Mouse (Mus musculus) gastrocnemius, postnatal 10 days (tissue): ENCODE measurements around the gene Ppp1r11. TPM values are rescaled to one million over a fixed set of nuclear protein-coding genes. Genes with fewer than 3 reads are reported as not detected.
A peak's percentile ranks its signal among the peaks of the same experiment; 100 is the strongest.

Experiments
- DNase-seq: peaks from one replicate; pipeline ENCODE4 v3.0.0; 2021; ENCODE audit warnings: mixed read lengths
- total RNA-seq, 2 experiments: library from RNA; stranded (reverse); gene quantifications; 2 replicates each; pipeline ENCODE4 v1.2.3; 2021

Gene Ppp1r11
- total RNA-seq, 2 experiments from 2014 or later: 62.6 to 63.5 TPM

DNA sequence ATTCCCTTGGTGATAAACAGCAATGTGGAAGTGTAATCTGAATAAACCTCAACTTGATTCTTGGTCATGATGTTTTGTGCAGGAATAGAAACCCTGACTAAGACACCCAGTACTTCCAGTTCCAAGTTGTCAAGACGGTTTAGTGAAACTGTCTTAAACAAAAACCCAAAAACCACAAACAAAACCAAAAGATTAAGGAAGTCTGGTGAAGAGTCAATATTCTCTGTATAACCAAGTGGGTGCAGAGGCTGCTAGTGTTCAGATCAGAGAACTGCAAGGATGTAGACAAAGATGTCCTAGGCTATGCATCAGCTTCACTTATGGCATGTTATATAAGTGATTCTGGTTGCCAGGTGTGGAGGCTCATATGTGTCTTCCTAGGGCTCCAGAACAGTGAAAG, 15.3 kb upstream of the Ppp1r11 start:
- DNase-seq: no peak

DNA sequence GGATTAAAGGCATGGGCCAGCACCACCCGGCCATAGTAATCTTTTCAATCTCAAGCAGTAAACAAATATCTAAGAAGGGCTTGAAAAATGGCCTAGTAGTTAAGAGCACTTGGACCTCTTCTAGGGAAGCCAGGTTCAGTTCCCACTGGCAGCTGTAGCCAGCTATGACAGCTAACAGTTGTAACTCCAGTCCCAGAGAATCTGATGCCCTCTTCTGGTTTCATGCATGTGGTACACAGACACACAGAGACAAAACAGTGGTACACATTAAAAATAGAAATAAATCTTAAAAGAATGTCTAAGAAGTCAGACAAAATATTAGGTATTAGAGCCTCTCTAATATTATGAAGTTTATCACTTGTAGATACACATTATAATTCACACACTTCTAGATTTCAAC, 9.6 kb upstream of the Ppp1r11 start:
- no peak for DNase-seq

DNA sequence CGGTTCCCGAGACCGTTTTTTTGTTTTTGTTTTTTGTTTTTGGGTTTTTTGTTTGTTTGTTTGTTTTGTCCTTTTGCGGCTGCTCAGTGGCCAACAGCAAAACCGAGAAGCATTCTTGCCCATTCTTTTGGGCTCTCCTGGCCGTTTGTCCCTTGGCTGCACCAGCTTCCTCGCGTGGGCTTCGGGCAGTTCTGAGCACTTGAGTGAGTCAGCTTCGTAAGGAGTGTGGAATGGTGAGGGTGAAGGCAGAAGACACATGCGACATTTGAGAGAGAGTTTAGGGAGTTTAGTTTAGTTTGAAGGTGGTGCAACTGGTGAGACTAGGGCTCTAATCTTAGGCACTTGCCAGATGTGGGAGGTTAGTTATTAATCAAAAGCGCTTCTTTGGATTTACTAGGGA, 7.3 kb upstream of the Ppp1r11 start:
- DNase-seq: peak; percentile 13

DNA sequence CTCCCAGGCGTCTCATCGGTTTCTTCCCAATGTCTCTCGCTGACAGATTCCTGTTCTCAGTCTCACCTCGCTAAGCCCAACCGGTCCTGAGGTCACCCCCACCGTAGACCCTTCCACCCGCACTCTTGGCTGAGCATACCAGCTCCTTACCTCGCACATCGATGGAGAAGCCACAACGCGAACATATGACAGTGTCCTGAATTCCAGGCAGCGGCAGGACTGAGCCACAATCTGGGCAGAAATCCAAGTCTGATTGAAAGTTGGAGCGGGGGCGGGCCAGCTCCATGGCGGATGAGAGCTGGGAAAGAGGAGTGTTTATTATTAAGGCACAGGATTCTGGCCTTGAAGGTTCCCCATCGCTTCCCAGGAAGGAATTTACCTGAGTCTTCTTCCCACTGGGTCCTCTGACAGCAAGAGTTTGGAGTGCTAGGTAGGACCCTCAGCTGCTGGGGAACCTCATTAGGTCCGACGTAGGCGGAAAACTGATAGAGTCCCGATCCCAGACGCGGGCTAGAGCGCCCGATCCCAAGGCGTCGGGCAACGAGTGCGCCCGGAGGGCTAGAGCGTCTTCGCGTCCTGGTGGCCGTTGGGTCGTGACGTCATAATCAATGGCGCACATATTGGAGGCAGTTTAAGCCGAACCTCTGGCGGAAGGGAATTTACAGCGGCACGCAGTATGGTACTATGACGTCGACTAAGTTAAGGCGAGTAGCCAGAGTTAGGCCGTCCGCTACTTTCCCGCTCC, 6.6 kb upstream of the Ppp1r11 start, which contains the start of the genes Znrd1 and Znrd1as:
Gene Znrd1 (minus strand): TSS at position 561 of the 745 bp plus-strand sequence.
Gene Znrd1as (plus strand): TSS at position 594 of the 745 bp plus-strand sequence.
- DNase-seq: peak; percentile 85

DNA sequence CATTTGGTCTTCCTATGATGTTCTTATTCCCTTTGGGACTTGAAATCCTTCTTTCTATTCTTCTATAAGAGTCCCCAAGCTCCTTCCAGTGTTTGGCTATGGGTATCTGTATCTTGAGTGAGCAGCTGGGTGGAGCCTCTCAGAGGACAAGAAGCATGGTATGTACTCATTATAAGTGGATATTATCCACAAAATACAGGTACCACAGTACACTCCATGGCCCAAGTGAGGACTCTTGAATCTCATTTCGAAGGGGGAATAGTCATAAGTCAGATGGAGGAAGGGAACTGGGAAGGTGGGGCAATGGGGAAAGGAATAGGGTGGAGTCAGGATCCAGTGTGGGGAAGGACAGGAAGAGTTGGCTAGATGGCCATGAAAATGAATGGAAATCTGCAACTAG, 1.5 kb upstream of the Ppp1r11 start:
- no peak for DNase-seq

DNA sequence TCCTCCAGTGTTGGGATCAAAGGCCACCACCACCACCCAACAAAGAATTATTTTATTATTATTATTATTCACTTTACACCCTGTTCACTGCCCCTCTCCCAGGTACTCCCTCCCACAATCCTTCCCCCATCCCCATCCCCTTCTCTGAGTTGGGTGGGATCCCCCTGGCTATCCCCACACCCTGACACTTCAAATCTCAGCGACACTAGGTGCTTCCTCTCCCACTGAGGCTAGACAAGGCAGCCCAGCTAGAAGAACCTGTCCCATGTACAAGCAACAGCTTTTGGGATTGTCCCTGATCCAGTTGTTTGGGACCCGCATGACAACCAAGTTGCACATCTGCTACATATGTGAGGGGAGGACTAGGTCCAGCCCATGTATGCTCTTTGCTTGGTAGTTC, 1.1 kb upstream of the Ppp1r11 start:
- no peak for DNase-seq

DNA sequence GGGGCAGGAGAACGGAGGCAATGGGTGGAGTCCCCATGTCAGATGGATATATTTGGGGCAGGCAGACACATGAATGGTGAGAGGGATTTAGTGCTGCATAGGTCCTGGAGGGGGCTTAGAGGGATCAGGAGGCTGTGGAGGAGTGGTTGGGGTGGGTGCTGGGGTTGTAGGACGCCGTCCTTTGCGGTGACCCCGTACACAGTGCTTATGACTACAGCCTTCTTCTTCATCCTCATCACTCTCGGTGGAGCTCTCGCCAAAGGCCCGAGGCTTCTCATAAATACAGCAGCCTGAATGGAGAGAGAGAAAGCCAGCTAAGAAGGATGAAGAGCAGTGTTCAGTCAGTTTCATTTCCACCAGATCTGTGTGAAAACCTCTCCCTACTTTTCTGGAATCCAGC, 2.3 kb downstream of the Ppp1r11 start:
- no peak for DNase-seq

DNA sequence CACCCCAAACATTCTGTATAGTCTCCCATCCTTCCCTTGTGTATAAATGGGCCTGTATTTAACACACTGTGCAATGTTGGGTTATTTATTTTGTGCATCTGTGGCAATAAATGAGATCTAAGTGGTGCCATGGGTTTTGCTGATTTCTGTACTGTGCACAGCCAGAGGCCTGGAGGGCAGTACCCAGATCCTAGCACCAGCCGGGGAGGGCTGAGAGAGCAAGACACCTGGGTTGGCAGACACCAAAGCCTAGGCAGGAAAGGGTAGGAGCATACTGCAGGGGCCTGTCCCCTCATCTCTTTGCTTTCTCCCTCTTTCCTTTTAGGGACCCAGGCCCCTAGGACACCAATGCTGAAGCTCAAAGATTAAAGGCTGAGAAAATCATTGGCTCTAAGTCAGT, 3.3 kb downstream of the Ppp1r11 start:
- DNase-seq: no peak

DNA sequence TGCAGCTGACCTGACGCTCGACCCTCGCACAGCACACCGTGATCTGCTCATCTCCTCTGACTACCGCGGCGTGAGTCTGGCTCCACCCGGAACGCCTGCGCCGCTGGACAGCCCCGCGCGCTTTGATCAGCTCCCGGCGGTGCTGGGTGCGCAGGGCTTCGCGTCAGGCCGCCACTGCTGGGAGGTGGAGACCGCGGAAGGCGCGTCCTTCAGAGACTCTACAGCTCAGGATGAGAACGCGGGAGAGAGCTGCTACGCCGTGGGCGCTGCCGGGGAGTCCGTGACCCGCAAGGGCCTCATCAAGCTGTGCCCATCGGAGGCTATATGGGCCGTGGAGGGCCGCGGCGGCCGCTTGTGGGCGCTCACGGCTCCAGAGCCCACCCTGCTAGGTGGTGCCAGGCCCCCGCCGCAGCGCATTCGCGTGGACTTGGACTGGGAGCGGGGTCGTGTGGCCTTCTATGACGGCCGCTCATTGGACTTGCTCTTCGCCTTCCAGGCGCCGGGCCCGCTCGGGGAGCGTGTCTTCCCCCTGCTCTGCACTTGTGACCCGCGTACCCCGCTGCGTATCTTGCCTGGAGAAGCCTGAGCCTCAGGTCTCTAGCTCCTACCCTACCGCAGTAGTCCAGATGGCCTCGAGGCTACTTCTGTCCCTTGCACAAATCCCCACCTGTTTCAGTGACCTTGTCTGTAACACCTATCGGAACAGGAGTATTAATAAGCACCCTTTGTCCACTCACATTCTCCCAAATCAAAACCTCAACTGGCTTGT, 4.3 kb downstream of the Ppp1r11 start:
- peak; percentile 46 for DNase-seq

DNA sequence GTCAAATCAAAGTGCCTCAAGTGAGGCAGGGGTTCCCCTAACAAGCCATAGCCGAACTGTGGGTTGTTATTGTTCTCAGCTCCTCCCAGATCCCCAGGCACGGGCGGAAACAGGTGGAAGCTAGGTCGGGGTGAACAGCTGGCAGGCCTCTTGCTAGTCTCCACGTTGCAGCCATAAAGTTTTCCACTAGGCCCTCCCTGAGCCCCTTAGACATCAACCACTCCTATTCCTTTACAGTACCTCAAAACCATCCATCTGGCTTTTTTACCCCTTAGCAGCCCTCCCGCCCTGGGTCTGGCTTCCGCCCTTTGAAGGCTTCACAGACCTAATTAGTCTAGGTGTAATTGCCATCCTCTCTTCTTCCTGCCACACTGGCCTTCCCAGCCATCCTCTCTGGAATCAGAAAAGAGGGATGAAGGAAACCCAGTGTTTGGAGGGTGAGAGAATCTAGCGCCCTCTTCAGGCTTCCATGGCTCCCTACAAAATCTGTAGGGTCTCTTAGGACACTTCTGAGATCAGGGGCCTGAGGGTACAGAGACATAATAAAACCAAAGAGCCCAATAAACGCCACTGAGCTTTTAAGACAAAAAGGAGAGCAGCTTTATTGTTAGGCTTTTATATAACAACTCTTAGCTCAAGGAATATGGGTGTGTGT, 7.3 kb downstream of the Ppp1r11 start:
- DNase-seq: no peak

DNA sequence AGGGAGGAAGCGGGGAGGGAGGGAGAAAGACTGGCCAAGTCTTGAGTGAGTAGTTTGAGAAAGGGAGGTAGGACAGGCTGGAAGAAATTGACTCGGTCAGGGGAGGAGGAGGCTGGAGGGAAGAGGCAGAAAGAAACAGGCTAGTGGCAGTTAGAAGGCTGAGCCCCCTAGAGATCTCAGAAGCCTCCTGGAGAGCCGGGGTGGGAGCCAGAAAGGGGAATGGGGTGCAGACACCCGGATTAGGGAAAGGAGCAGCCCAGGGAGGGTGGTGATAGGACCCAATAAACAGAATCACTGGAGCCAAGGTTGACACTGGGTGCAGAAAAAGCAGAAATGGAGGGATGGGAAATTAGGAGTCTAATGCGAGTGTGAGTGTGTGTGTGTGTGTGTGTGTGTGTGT, 7.8 kb downstream of the Ppp1r11 start:
- no peak for DNase-seq

DNA sequence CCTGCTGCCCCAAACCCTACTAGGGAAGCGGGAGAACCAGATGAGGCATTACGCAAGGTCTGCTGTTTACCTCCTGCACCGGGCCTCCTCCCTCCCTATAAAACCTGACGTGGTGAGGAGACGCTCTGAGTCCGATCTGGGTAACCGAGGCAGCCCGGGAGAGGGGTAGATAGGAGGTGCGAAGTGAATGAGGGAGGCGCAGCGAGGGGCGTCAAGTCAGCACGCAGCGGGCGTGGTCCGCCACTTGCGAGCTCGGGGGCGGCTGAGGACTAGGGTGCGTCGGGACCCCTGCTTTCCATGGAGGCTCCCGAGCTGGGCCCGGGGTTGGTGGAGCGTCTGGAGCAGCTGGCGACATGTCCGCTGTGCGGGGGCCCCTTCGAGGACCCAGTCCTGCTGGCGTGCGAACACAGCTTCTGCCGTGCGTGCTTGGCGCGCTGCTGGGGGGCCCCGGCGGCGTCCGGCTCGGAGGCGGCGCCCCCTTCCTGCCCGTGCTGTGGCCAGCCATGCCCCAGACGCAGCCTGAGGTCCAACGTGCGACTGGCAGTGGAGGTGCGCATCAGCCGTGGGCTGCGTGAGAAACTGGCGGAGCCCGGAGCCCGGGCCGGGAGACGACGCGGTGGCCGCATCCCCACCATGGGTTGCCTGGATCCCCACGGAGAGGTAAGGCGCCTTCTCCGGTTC, 8.6 kb downstream of the Ppp1r11 start, which contains the start of gene Rnf39:
Gene Rnf39 (plus strand): TSS at position 128 of the 681 bp plus-strand sequence.
- DNase-seq: no peak

DNA sequence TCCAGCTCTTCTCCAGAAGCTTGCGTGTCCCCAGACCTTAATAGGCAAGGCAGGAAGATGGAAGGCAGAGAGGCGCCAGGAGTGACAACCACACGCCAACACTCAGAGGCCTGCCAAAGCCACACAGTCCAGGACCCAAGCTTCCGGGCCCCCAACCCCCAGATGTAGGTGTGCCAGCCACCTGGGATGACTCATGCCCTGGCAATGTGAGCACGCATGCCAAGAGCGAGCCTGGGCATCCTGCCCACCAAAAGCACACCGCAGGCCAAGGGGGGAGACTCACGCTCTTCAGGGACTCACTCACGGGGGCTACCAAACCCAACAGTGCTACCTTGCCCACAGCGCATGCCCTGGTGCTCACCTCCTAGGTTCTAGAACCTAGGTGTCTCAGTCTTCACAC, 9.2 kb downstream of the Ppp1r11 start:
- no peak for DNase-seq

DNA sequence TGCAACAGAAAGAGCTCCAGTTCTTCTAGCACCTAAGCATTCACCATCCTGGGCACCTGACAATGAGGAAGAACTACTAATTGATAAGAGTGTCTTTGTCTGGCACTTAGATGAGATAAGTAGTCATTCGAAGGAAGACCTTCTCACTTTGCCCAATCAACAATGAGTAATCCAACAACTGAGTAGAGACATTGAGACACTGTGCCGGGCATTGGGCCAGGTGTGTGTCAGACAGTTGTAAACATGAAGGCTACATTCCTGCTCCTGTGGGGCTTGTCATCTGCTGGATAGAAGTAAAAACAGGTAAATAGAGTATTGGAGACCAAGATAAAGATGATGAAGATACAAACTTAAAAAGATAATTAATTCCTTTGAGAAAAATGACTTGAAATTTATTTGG, 13.5 kb downstream of the Ppp1r11 start:
- no peak for DNase-seq

DNA sequence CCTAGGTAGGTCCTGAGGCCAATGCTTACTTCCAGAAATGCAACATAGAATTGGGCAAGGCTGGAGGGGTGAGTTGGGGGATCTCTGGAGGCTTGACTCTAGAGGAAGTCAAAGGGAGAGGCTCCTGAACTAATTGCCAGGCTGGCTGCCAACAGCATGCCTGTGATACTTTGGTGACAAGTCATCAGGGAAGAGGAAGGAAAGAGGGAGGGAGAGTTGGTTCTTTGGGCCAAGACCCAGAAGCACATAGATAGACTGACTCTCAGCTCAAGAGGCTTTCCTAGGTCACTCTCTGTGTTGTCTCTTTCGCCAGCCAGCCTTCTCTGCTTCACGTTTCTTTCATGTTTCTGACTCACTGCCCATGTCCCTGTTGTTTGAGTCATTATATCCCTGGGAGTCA, 19.7 kb downstream of the Ppp1r11 start:
- no peak for DNase-seq

DNA sequence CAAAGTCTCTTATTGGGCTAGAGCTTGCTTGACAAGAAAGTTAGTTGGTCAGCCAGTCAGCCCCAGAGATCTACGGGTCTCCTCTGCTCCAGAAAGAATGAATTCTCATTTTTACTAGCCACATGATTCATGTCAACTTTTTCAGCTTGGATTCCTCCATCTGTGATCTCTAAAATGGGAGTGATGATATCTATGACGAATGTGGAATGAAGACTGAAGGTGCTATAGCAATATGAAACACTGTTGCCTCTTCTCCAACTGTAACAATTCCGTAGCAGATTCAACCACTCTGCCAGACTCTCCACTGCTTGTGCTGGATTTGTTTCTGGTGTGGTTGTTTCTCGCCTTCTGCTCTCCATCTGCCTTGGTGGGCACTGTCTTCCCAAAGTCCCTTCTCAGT, 20.4 kb downstream of the Ppp1r11 start:
- DNase-seq: no peak

DNA sequence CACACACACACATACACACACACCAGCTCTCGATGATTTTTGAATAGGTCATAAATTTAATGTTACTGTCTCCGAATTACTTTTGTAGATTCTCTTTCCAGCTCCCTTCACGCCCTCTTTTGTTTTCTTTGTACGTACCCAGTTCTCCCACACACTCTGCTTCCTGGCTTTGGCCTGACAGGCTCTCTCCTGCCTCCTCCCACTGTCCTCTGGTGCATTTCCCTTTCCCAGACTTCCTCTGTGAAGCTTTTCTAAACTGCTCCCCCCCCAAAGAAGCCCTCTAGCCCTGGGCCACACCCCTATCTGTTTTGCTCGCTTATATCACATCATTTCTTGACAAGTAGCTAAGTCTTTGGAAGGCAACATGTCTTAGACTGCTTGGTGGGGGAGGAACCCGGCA, 21.3 kb downstream of the Ppp1r11 start:
- no peak for DNase-seq

DNA sequence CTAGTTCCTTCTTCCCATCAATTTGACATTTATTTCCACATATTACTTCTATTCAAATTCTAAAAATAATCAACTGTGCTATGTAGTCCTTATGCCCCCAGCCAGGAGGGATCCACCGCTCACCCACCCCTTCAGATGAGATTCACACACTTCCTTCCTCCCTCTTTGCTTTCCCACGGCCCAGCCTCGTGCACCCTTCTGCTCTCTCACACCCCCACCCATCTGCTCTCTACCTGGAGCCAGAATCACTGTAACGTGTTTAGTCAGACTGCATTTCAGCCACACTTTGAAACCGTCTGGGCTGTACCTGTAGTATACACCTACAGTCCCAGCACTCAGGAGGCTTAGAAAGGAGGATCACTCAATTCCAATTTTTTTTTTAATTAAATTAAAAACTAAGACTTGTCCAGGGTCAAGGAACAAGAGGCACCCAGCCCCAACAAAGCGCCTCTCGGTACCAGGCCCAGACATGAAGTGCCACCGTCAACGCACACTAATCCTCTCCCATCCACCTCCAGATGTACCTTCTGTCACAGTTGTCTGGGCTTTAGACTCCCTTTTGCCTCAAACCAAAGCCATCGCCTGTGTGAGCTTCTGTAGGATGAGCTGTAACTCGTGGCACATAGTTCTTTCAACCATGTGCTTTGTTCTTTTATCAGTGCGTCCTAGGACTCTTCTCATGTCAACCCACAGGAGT, 22.2 kb downstream of the Ppp1r11 start:
- no peak for DNase-seq

DNA sequence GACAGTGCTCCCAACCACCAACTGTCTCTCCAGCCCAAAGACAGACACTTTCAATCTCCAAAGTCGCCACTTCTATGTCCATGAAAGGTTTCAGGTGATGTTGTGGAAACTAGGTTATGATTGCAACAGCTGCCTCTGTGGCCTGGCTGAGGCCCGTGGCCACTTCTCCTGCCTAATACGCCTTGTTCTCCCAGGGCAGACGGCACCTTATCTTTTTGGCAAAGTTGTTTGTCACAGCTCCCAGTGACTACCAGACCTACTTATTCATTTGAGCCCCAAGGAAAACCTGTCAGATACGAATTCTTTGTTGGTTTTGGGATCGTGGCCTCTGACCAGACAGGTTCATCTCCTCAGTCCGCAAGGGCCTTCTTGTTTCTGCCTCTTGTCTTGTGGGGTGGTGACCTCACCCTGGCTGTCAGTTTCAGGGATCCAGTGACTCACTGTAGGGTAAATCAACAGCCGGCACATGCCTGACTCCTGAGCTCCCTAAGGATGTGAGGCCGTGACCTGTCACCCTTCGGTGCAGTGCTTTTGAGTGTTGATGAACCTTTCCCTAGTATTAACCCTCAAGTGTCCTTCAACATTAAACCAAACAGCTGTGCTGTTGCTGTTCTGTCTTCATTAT, 23.9 kb downstream of the Ppp1r11 start:
- no peak for DNase-seq

DNA sequence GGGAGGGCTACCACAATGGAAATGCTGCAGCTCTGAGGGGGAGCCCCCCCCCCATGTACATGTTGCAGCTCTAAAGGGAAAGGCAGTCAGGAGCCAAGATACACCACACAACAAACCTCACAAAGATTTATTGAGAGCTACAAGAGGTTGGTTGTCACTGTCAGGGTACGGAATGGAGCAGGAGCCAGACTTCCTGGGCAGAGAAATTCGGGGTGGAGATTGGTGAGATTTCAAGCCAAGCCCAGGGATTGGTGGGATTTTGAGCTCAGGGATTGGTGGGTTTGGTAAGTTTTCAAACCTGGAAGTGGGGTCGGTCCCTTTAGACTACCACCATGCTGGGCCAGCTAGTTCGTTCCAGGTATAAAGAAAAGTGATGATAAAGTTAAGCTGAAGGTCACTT, 28.1 kb downstream of the Ppp1r11 start:
- no peak for DNase-seq

DNA sequence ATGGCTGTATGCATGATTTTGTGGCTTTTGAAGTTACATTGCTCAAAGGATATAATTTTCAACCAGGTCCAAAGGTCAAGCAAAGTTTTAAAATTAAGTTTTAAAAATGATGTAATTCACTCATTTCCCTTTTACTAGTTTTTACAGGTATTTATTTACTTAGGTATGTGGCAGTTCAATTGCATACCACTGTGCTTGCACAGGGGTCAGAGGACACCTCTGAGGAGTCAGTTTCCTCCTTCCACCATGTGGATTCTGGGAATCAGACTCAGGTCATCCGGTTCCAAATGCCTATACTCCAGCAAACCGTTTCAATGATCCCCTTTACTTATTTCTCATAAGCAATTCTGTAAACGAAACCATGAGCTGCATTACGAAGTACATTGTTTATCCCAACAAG, 28.8 kb downstream of the Ppp1r11 start:
- DNase-seq: no peak
